Mouse (Mus musculus): ENCODE data around the gene Cdh13. TPM values are rescaled to one million over a fixed set of nuclear protein-coding genes. Genes with fewer than 3 reads are reported as not detected.

Gene Cdh13
- polyA plus RNA-seq, 1 experiment = not detected

- no peak overlapping the region for H3K4me3 ChIP-seq (replicated peaks; ENCODE audit: control insufficient read depth, low read depth, low read length)
- no peak overlapping the region for H3K27ac ChIP-seq (ENCODE audit: control insufficient read depth, insufficient read depth, low read depth, low read length, poor library complexity)
- TF ChIP-seq CTCF (IDR thresholded peaks at IDR 0.05; ENCODE audit: control insufficient read depth, insufficient read depth, low read length) = no peak
- no peak for TF ChIP-seq POLR2A (IDR thresholded peaks at IDR 0.05; ENCODE audit: borderline replicate concordance, control insufficient read depth, low read depth, low read length)
- WGBS = 83% methylated on average over 8 of the region's 8 CpGs
- no peaks in the 10 kb centered on the region for H3K4me1 ChIP-seq (ENCODE audit: control insufficient read depth, insufficient read depth, low read length)
Measured at GRCm38 (mm10) chr8:118378985-118379384, 95.5 kb downstream of the Cdh13 start.

- Histone ChIP-seq H3K4me1 (ENCODE audit: control insufficient read depth, insufficient read depth, low read length) (no peaks in the 10 kb centered on the region), H3K27ac (ENCODE audit: control insufficient read depth, insufficient read depth, low read depth, low read length, poor library complexity) (no peak overlapping the region), H3K4me3 (replicated peaks; ENCODE audit: control insufficient read depth, low read depth, low read length) (no peak overlapping the region)
- TF ChIP-seq CTCF (IDR thresholded peaks at IDR 0.05; ENCODE audit: control insufficient read depth, insufficient read depth, low read length) = no peak
- TF ChIP-seq POLR2A (IDR thresholded peaks at IDR 0.05; ENCODE audit: borderline replicate concordance, control insufficient read depth, low read depth, low read length) = no peak
- 63% methylated on average over 3 of the region's 3 CpGs for WGBS
Measured at GRCm38 (mm10) chr8:118379657-118380056, 96.1 kb downstream of the Cdh13 start.

- TF ChIP-seq POLR2A (IDR thresholded peaks at IDR 0.05; ENCODE audit: borderline replicate concordance, control insufficient read depth, low read depth, low read length) = no peak
- TF ChIP-seq CTCF (IDR thresholded peaks at IDR 0.05; ENCODE audit: control insufficient read depth, insufficient read depth, low read length) = no peak
- H3K4me3 ChIP-seq (replicated peaks; ENCODE audit: control insufficient read depth, low read depth, low read length) = no peak overlapping the region
- H3K4me1 ChIP-seq (ENCODE audit: control insufficient read depth, insufficient read depth, low read length) = no peaks in the 10 kb centered on the region
- 53% methylated on average over 8 of the region's 8 CpGs for WGBS
- H3K27ac ChIP-seq (ENCODE audit: control insufficient read depth, insufficient read depth, low read depth, low read length, poor library complexity) = no peak overlapping the region
Measured at GRCm38 (mm10) chr8:118380058-118380457, 96.5 kb downstream of the Cdh13 start.

- Histone ChIP-seq H3K4me1 (ENCODE audit: control insufficient read depth, insufficient read depth, low read length) (no peaks in the 10 kb centered on the region), H3K4me3 (replicated peaks; ENCODE audit: control insufficient read depth, low read depth, low read length) (no peak overlapping the region), H3K27ac (ENCODE audit: control insufficient read depth, insufficient read depth, low read depth, low read length, poor library complexity) (no peak overlapping the region)
- WGBS = 83% methylated on average over 9 of the region's 9 CpGs
- TF ChIP-seq CTCF (IDR thresholded peaks at IDR 0.05; ENCODE audit: control insufficient read depth, insufficient read depth, low read length) (no peak), POLR2A (IDR thresholded peaks at IDR 0.05; ENCODE audit: borderline replicate concordance, control insufficient read depth, low read depth, low read length) (no peak)
Measured at GRCm38 (mm10) chr8:118380782-118381181, 97.2 kb downstream of the Cdh13 start.

GRCm38 (mm10) chr8:118381641-118382040 is 98.1 kb downstream of the Cdh13 start:
- Histone ChIP-seq H3K4me3 (replicated peaks; ENCODE audit: control insufficient read depth, low read depth, low read length) (no peak overlapping the region), H3K4me1 (ENCODE audit: control insufficient read depth, insufficient read depth, low read length) (no peaks in the 10 kb centered on the region), H3K27ac (ENCODE audit: control insufficient read depth, insufficient read depth, low read depth, low read length, poor library complexity) (no peak overlapping the region)
- TF ChIP-seq POLR2A (IDR thresholded peaks at IDR 0.05; ENCODE audit: borderline replicate concordance, control insufficient read depth, low read depth, low read length) (no peak), CTCF (IDR thresholded peaks at IDR 0.05; ENCODE audit: control insufficient read depth, insufficient read depth, low read length) (no peak)
- WGBS = 84% methylated on average over 7 of the region's 7 CpGs

GRCm38 (mm10) chr8:118384314-118384713 is 100.8 kb downstream of the Cdh13 start:
- H3K4me1 ChIP-seq (ENCODE audit: control insufficient read depth, insufficient read depth, low read length) = no peaks in the 10 kb centered on the region
- no peak overlapping the region for H3K27ac ChIP-seq (ENCODE audit: control insufficient read depth, insufficient read depth, low read depth, low read length, poor library complexity)
- WGBS = 88% methylated on average over 5 of the region's 5 CpGs
- no peak overlapping the region for H3K4me3 ChIP-seq (replicated peaks; ENCODE audit: control insufficient read depth, low read depth, low read length)
- no peak for TF ChIP-seq POLR2A (IDR thresholded peaks at IDR 0.05; ENCODE audit: borderline replicate concordance, control insufficient read depth, low read depth, low read length)
- no peak for TF ChIP-seq CTCF (IDR thresholded peaks at IDR 0.05; ENCODE audit: control insufficient read depth, insufficient read depth, low read length)

- TF ChIP-seq CTCF (IDR thresholded peaks at IDR 0.05; ENCODE audit: control insufficient read depth, insufficient read depth, low read length) = no peak
- TF ChIP-seq POLR2A (IDR thresholded peaks at IDR 0.05; ENCODE audit: borderline replicate concordance, control insufficient read depth, low read depth, low read length) = no peak
- Histone ChIP-seq H3K27ac (ENCODE audit: control insufficient read depth, insufficient read depth, low read depth, low read length, poor library complexity) (no peak overlapping the region), H3K4me3 (replicated peaks; ENCODE audit: control insufficient read depth, low read depth, low read length) (no peak overlapping the region), H3K4me1 (ENCODE audit: control insufficient read depth, insufficient read depth, low read length) (no peaks in the 10 kb centered on the region)
- WGBS = 13% methylated on average over 3 of the region's 3 CpGs
Measured at GRCm38 (mm10) chr8:118389456-118389855, 105.9 kb downstream of the Cdh13 start.

GRCm38 (mm10) chr8:118393909-118394650 is 110.5 kb downstream of the Cdh13 start:
- 65% methylated on average over 7 of the region's 7 CpGs for WGBS
- Histone ChIP-seq H3K27ac (ENCODE audit: control insufficient read depth, insufficient read depth, low read depth, low read length, poor library complexity) (no peak overlapping the region), H3K4me3 (replicated peaks; ENCODE audit: control insufficient read depth, low read depth, low read length) (no peak overlapping the region), H3K4me1 (ENCODE audit: control insufficient read depth, insufficient read depth, low read length) (no peaks in the 10 kb centered on the region)
- TF ChIP-seq POLR2A (IDR thresholded peaks at IDR 0.05; ENCODE audit: borderline replicate concordance, control insufficient read depth, low read depth, low read length) = no peak

- Histone ChIP-seq H3K27ac (ENCODE audit: control insufficient read depth, insufficient read depth, low read depth, low read length, poor library complexity) (no peak overlapping the region), H3K4me3 (replicated peaks; ENCODE audit: control insufficient read depth, low read depth, low read length) (no peak overlapping the region), H3K4me1 (ENCODE audit: control insufficient read depth, insufficient read depth, low read length) (no peaks in the 10 kb centered on the region)
- no peak for TF ChIP-seq POLR2A (IDR thresholded peaks at IDR 0.05; ENCODE audit: borderline replicate concordance, control insufficient read depth, low read depth, low read length)
- TF ChIP-seq CTCF (IDR thresholded peaks at IDR 0.05; ENCODE audit: control insufficient read depth, insufficient read depth, low read length) = no peak
- 39% methylated on average over 4 of the region's 4 CpGs for WGBS
Measured at GRCm38 (mm10) chr8:118395178-118395577, 111.6 kb downstream of the Cdh13 start.

Data from bone marrow, adult 2 months (tissue).